Mouse (Mus musculus): ENCODE data around the gene Bbc3. TPM values are rescaled to one million over a fixed set of nuclear protein-coding genes. Genes with fewer than 3 reads are reported as not detected.

Bbc3 gene
- polyA plus RNA-seq, 1 experiment from 2014 or later = 7.4 TPM

DNA sequence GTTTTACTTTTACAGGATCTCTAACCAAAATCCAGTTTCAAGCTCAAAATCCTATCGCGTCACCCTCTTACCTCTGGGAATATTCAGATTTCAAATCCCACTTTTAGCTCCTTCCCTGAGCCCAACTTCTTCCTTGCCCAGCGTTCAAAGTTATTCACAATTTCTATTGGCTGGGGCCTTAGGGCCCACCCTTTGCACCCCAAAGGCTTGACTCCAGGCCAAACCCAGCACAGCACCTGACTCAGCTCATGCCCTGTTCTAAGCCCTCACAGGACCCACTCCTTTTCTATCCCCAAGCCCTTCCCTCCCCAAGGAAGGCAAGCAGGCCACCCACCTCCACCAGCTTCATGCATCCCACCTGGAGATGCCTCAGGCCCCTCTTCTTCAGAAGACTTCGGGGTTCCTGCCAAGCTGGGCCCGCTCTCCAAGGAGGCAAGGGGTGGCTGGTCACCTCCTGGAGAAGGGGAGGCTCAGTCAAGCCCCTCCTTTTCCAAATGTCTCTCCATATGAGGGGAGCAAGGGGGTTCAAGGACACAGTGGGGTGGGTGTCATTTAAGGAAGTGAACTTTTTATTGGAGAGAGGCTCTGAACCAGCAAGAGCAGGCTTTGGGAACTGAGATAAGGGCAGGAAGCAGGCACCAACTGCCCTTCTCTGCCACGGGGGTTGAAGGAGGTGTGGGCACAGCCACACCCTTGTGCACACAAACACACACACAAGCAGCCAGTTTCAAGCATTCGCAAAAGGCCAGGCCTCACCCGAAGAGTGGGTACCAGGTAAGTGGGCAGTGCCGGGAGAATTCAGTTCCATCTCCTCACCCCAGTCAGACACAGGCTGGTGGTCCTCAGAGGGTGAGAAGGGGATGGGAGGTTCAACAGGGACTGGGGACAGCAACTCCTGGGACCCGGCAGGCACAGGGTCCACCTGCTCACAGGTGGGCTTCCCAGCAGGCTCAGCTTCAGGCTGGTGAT lies 33.0 kb upstream of the Bbc3 start:
- no peak overlapping the region for H3K9ac ChIP-seq
- H3K36me3 ChIP-seq = peaks cover 46% of the 10 kb centered on the region
- ATAC-seq (ENCODE audit: insufficient number of reproducible peaks, insufficient read depth, low FRiP score, low TSS enrichment) = no peak
- H3K4me2 ChIP-seq (replicated peaks) = no peak overlapping the region
- no peak overlapping the region for H3K4me3 ChIP-seq
- H3K9me3 ChIP-seq = no peaks in the 10 kb centered on the region
- WGBS = 81% methylated on average over 10 of the region's 10 CpGs
- no peaks in the 10 kb centered on the region for H3K27me3 ChIP-seq
- H3K27ac ChIP-seq = no peak overlapping the region
- peaks cover 25% of the 10 kb centered on the region for H3K4me1 ChIP-seq

DNA sequence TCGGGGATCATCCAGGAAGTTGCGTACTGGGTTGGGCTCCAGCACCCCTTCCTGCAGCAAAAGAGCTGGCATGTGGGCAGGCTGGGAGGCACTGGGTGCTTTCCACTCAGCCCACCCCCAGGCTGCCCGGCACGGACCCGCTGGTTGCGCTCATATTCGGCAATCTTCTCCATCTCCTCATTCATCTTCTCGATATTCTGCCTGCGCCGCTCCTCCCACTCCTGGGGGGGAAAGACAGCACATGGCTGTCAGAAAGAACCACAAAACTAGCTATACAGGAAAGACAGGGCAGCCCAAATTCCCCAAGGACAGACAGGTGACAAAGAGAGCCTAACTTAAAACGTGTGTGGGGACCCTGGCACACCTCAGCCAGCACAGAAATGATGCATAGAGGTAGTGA lies 27.5 kb upstream of the Bbc3 start:
- H3K27me3 ChIP-seq = no peaks in the 10 kb centered on the region
- H3K9me3 ChIP-seq = no peaks in the 10 kb centered on the region
- H3K36me3 ChIP-seq = peaks cover 75% of the 10 kb centered on the region
- WGBS = 88% methylated on average over 11 of the region's 11 CpGs
- ATAC-seq (ENCODE audit: insufficient number of reproducible peaks, insufficient read depth, low FRiP score, low TSS enrichment) = no peak
- no peak overlapping the region for H3K9ac ChIP-seq
- no peak overlapping the region for H3K27ac ChIP-seq
- no peak overlapping the region for H3K4me2 ChIP-seq (replicated peaks)
- peaks cover 7% of the 10 kb centered on the region; the same call in 1 of the 2 replicates for H3K4me1 ChIP-seq
- no peak overlapping the region for H3K4me3 ChIP-seq

DNA sequence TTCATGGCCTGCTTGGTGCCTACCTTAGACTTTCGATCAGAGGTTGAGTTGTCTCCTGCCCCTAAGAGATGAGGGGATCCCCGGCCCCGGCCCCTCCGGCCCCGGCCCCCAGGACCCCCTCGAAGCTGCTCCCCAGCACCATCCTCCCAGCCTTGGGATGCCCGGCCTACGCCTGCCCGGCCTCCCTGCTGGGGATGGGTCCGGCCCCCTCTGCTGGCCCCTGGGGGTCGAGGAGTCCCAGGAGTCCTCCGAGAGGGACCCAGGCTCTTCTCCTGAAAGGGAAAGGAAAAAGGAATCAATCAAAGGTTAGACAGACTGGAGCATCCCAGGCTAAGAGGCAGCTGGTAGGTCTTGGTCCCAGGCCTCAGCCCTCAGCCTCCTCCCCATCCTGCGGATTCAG lies 25.9 kb upstream of the Bbc3 start:
- no peaks in the 10 kb centered on the region for H3K27me3 ChIP-seq
- 92% methylated on average over 13 of the region's 13 CpGs for WGBS
- H3K4me1 ChIP-seq = peaks cover 7% of the 10 kb centered on the region; the same call in 1 of the 2 replicates
- no peak for ATAC-seq (ENCODE audit: insufficient number of reproducible peaks, insufficient read depth, low FRiP score, low TSS enrichment)
- H3K4me3 ChIP-seq = no peak overlapping the region
- peaks cover 59% of the 10 kb centered on the region for H3K36me3 ChIP-seq
- H3K9me3 ChIP-seq = no peaks in the 10 kb centered on the region
- no peak overlapping the region for H3K4me2 ChIP-seq (replicated peaks)
- no peak overlapping the region for H3K27ac ChIP-seq
- H3K9ac ChIP-seq = no peak overlapping the region

- Histone ChIP-seq H3K4me3 (no peak overlapping the region), H3K27ac (no peak overlapping the region), H3K27me3 (no peaks in the 10 kb centered on the region), H3K4me1 (peaks cover 7% of the 10 kb centered on the region; the same call in 1 of the 2 replicates), H3K9me3 (no peaks in the 10 kb centered on the region), H3K9ac (no peak overlapping the region), H3K36me3 (peaks cover 44% of the 10 kb centered on the region), H3K4me2 (replicated peaks) (no peak overlapping the region)
- WGBS = 85% methylated on average over 8 of the region's 8 CpGs
- no peak for ATAC-seq (ENCODE audit: insufficient number of reproducible peaks, insufficient read depth, low FRiP score, low TSS enrichment)
Measured at GRCm38 (mm10) chr7:16284001-16284400, 24.2 kb upstream of the Bbc3 start.

DNA sequence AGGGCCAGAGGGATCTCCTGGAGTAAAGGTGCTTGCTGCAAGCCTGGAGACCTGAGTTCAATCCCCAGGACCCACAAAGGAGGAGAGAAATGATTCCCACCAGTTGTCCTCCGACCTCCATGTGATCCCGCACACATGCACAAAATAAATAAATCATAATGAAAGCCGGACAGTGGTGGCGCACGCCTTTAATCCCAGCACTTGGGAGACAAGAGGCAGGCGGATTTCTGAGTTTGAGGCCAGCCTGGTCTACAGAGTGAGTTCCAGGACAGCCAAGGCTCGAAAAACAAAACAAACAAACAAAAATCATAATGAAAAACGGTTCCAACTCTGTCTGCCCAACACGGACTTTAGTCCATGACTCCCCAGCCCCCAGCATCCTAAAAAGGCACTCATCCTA lies 23.3 kb upstream of the Bbc3 start:
- Histone ChIP-seq H3K36me3 (peaks cover 37% of the 10 kb centered on the region), H3K27me3 (no peaks in the 10 kb centered on the region), H3K27ac (peak overlapping the region; percentile 69), H3K9ac (peak overlapping the region; percentile 27; the same call in 1 of the 2 replicates), H3K9me3 (no peaks in the 10 kb centered on the region), H3K4me2 (replicated peaks) (peak overlapping the region; percentile 52), H3K4me1 (peaks cover 7% of the 10 kb centered on the region; the same call in 1 of the 2 replicates), H3K4me3 (peak overlapping the region; percentile 54)
- no peak for ATAC-seq (ENCODE audit: insufficient number of reproducible peaks, insufficient read depth, low FRiP score, low TSS enrichment)
- 65% methylated on average over 9 of the region's 9 CpGs for WGBS

DNA sequence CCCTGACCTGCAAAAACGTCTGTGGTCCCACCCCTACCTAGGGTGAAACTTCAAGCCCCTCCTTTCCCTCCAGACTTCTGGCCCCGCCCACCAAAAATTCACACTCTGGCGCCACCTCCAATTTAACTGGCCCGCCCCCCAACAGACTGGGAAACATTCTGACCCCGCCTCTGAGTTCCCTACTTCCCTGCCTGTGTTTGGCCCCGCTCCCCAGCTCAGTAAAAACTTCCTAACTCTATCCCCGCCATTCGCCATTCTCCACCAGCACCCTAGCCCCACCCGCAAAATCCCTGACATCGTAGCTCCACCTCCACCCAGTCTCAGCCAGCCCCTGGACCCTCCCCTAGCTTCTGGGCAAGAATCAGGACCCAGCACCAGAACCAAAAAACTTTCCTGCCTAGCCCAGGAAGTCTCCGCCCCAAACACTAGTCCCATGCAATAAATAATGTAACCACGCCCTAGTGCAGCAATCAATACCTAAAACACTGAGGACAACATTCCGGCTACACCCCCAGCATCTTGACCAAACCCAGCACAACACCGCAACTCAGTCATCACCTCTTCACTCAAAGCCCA lies 22.7 kb upstream of the Bbc3 start:
- Histone ChIP-seq H3K4me1 (peaks cover 7% of the 10 kb centered on the region; the same call in 1 of the 2 replicates), H3K4me3 (peak overlapping the region; percentile 54), H3K27me3 (no peaks in the 10 kb centered on the region), H3K4me2 (replicated peaks) (peak overlapping the region; percentile 52), H3K36me3 (peaks cover 33% of the 10 kb centered on the region), H3K9me3 (no peaks in the 10 kb centered on the region), H3K27ac (peak overlapping the region; percentile 69), H3K9ac (peak overlapping the region; percentile 27; the same call in 1 of the 2 replicates)
- WGBS = 4% methylated on average over 14 of the region's 14 CpGs
- peak; percentile 50 for ATAC-seq (ENCODE audit: insufficient number of reproducible peaks, insufficient read depth, low FRiP score, low TSS enrichment)

DNA sequence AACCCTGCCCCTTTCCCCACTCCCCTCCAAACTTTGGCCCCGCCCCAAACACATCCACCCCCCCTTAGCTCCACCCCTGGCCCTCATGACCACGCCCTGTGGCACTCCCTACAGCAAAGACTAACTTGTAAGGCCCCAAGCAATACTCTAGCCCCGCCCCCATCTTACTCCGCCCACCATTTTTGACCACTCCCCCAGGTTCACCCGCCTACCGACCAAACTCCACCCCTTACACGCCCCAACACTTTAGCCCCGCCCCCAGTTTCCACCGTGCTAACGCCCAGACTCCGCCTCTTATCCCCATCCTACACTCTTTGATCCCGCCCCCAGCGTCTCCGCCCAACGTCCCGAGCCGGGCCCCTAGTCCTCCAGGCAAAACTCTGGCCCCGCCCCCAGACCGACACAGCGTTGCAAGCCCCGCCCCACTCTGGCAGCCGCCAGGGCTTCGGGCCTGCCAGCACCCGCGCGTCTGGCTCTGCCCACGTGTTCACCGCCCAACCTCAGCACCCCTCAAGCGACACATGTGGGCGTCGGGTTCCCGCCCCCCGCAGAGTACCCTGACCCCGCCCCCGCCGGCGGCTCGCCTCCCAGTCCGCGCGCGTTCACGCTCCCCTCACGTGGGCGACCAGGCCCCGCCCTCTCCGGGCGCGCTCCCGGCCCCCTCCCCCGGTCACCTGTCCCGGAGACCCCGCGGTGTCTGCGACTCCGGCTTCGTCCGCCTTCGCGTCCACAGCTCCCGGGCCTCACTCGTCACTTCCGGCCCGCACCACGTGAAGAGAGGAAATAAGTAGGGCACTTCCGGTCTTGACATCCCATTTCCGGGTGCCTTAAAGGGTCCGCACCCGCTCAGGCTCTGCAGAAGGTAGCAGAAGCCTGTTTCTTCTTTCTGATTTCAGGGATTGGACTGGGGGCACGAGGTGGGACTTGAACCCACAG lies 21.9 kb upstream of the Bbc3 start, which contains the start of gene Ccdc9:
TSS of gene Ccdc9 (minus strand) at position 770 of the 936 bp plus-strand sequence.
- under 1% methylated on average over 69 of the region's 70 CpGs for WGBS
- H3K9me3 ChIP-seq = no peaks in the 10 kb centered on the region
- no peaks in the 10 kb centered on the region for H3K27me3 ChIP-seq
- peak within 1 kb of the TSS; percentile 92 for H3K27ac ChIP-seq
- H3K36me3 ChIP-seq = peaks cover 25% of the 10 kb centered on the region
- ATAC-seq (ENCODE audit: insufficient number of reproducible peaks, insufficient read depth, low FRiP score, low TSS enrichment) = peak; percentile 86
- H3K4me2 ChIP-seq (replicated peaks) = peak within 1 kb of the TSS; percentile 52
- peak within 1 kb of the TSS; percentile 54 for H3K4me3 ChIP-seq
- H3K9ac ChIP-seq = peak within 1 kb of the TSS; percentile 58
- peaks cover 7% of the 10 kb centered on the region; the same call in 1 of the 2 replicates for H3K4me1 ChIP-seq

DNA sequence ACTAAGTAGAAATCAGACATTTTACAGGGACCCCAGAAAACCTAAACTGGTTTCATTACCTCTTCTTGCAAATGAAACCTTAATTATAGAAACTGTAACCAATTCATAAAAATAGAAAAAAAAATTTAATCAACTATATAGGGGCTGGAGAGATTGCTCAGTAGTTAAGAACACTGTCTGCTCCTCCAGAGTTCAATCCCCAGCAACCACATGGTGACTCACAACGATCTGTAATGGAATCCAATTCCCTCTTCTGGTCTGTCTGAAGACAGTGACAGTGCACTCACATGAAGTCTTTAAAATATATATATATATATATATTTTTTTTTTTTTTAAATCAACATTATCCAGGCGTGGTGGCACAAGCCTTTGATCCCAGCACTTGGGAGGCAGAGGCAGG lies 21.2 kb upstream of the Bbc3 start:
- ATAC-seq (ENCODE audit: insufficient number of reproducible peaks, insufficient read depth, low FRiP score, low TSS enrichment) = no peak
- peaks cover 20% of the 10 kb centered on the region for H3K36me3 ChIP-seq
- peak overlapping the region; percentile 54 for H3K4me3 ChIP-seq
- no peaks in the 10 kb centered on the region for H3K9me3 ChIP-seq
- H3K9ac ChIP-seq = peak overlapping the region; percentile 58; the same call in 1 of the 2 replicates
- peak overlapping the region; percentile 52 for H3K4me2 ChIP-seq (replicated peaks)
- no peaks in the 10 kb centered on the region for H3K27me3 ChIP-seq
- WGBS = 81% methylated on average over 2 of the region's 2 CpGs
- H3K27ac ChIP-seq = peak overlapping the region; percentile 92
- H3K4me1 ChIP-seq = peaks cover 7% of the 10 kb centered on the region; the same call in 1 of the 2 replicates

DNA sequence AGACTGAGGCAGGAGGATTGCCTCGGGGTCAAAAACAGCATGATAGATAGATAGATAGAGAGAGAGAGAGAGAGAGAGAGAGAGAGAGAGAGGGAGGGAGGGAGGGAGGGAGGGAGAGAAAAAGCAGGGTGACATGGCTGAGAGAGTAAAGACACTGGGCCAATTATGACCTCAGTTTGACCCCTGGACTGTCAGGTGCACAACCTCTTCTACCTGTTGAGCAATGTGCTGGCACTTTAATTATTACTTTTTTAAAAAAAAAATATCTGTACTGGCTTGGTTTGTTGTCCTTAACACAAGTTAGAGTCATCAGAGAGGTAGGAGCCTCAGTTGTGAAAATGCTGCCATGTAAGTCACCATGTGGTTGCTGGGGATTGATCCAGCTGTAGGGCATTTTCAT lies 20.4 kb upstream of the Bbc3 start:
- Histone ChIP-seq H3K9me3 (no peaks in the 10 kb centered on the region), H3K27me3 (no peaks in the 10 kb centered on the region)

GRCm38 (mm10) chr7:16294346-16294745 lies 13.8 kb upstream of the Bbc3 start:
- Histone ChIP-seq H3K4me3 (no peak overlapping the region), H3K9ac (no peak overlapping the region; the same call in 1 of the 2 replicates), H3K4me2 (replicated peaks) (peak overlapping the region; percentile 60), H3K36me3 (no peaks in the 10 kb centered on the region), H3K4me1 (peaks cover 20% of the 10 kb centered on the region), H3K9me3 (no peaks in the 10 kb centered on the region), H3K27ac (peak overlapping the region; percentile 88), H3K27me3 (no peaks in the 10 kb centered on the region)
- WGBS = 34% methylated on average over 4 of the region's 4 CpGs
- no peak for ATAC-seq (ENCODE audit: insufficient number of reproducible peaks, insufficient read depth, low FRiP score, low TSS enrichment)

More for the DNA sequence above, 20.4 kb upstream of the Bbc3 start:
- Histone ChIP-seq H3K9ac (no peak overlapping the region), H3K4me1 (peaks cover 7% of the 10 kb centered on the region; the same call in 1 of the 2 replicates), H3K36me3 (peaks cover 12% of the 10 kb centered on the region), H3K4me2 (replicated peaks) (no peak overlapping the region), H3K27ac (no peak overlapping the region), H3K4me3 (no peak overlapping the region)
- WGBS = 84% methylated on average over 1 of the region's 1 CpGs
- ATAC-seq (ENCODE audit: insufficient number of reproducible peaks, insufficient read depth, low FRiP score, low TSS enrichment) = no peak

DNA sequence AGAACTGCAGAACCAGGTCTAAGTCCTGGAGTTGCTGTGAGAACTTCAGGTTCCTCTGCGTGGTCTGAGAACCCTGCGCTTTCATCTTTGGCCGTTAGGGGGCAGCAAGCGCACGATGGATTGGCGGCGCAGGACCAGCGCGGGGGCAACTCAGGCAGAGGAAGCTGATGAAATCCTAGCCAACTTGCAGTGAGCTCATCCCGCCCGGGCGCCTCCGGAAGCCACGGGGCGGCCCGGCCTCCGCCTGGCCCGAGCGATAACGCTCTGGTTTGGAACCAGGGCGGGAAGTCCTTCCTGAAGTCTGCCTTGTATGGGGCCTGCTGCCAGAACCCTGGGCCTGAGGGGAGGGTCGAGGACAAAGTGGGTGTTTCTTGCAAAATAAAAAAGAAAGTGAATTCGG lies 13.4 kb upstream of the Bbc3 start:
- H3K4me2 ChIP-seq (replicated peaks) = peak overlapping the region; percentile 60
- no peak overlapping the region; the same call in 1 of the 2 replicates for H3K9ac ChIP-seq
- H3K4me3 ChIP-seq = peak overlapping the region; percentile 41
- H3K36me3 ChIP-seq = no peaks in the 10 kb centered on the region
- no peaks in the 10 kb centered on the region for H3K27me3 ChIP-seq
- H3K27ac ChIP-seq = peak overlapping the region; percentile 88
- peak; percentile 79 for ATAC-seq (ENCODE audit: insufficient number of reproducible peaks, insufficient read depth, low FRiP score, low TSS enrichment)
- H3K9me3 ChIP-seq = no peaks in the 10 kb centered on the region
- 0% methylated on average over 23 of the region's 23 CpGs for WGBS
- peaks cover 20% of the 10 kb centered on the region for H3K4me1 ChIP-seq

Data from embryonic facial prominence, embryonic 12.5 days (tissue).